Mouse (Mus musculus) adrenal gland, adult 18-20 months (tissue): ENCODE measurements around the gene Ctnnbl1. TPM values are rescaled to one million over a fixed set of nuclear protein-coding genes. Genes with fewer than 3 reads are reported as not detected.

Experiments used
- DNase-seq, 2 experiments: peaks; one replicate each; pipeline ENCODE4 v3.0.0; 2021 to 2022; ENCODE audit warnings: low spot score in 2 of 2
- total RNA-seq, 2 experiments: library from RNA; stranded (reverse); gene quantifications; 1 replicate in 1 of 2; 2 replicates in 1 of 2; pipeline ENCODE4 v1.2.3; 2021

Ctnnbl1 gene
- total RNA-seq, 2 experiments from 2014 or later = 17.7 to 18.1 TPM

- no peak for DNase-seq
Observed at GRCm38 (mm10) chr2:157867126-157867525, 129.9 kb downstream of the Ctnnbl1 start.

DNA sequence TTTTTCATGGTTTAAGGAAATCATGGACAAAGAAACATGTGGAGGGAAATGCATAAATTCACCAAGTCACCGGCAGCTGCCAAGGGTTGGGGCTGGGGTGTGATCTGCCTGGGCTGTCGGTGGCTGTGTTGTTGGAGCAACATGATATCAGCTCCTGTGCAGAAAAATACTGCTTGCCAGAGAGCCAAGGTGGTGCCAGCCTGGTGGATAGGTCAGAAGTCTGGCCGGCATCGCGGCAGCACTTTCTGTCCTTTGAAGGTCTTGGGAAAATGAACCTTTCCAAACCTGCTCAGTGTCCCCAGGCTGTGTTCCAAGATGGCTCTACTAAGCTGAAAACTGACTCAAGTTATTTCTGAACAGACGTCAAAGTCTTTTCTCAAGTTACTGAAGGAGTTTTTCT lies 133.0 kb downstream of the Ctnnbl1 start:
- DNase-seq = no peak

DNA sequence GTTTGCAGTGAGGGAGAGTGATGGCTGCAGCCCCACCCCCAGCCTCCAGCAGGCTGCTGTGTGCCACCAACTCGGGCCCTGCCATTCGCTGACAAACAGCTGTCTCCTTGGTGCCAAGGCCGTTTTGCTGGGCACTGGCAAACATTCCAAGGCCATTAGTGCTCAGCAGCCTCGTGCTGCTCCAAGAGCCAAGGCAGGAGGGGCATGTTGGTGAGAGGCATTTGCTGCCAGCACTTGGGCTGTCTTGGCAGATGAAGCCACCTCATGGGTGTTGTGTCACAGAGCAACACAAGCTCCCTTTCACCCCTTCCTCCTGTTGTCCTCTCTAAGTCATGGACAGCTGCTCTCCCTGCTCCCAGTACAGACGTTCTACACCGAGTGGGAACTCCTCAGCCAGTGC lies 136.0 kb downstream of the Ctnnbl1 start:
- peak; percentile 54 to 65 for DNase-seq

DNA sequence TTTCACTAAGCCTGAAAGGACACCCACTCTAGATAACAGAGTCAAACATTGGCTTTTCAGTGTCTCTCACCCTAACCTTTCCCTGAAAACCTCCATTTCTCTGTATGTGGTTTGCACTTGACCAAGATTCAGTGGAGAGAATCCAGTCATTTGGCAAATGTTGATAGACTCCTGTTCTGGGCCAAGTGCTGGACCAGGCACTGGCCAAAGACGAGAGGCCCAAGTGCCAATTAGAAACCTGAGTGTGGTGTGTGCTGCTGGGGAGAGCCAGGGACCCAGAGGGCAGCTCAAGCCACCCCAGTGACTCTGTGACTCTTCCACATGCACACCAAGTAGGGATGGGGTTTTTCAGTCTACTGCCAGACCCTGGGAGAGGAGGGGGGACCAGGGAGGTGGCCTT lies 136.5 kb downstream of the Ctnnbl1 start:
- no peak for DNase-seq

GRCm38 (mm10) chr2:157875111-157875510 lies 137.9 kb downstream of the Ctnnbl1 start:
- no peak for DNase-seq

GRCm38 (mm10) chr2:157877394-157877793 lies 140.2 kb downstream of the Ctnnbl1 start:
- no peak for DNase-seq

- DNase-seq = no peak
Observed at GRCm38 (mm10) chr2:157877967-157878366, 140.8 kb downstream of the Ctnnbl1 start.

DNA sequence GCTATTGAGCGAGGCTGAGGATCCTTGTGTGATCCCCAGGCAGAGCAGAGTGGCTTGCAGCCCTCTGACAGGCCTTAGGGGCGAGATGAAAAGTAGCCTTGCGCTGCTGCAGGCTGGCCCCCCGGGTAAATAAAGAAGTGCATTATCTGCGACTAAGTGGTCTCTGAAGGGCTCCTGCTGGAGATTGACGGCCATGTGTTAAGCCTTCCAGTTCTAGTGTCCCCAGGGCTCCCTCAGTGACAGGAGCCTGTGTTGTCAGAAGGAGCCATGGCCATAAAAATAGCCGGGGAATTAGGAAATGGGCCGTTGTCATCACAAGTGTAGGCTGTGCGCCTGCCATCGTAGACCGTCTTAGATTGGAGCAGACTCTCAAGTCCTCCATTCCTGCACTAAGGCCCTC lies 144.7 kb downstream of the Ctnnbl1 start:
- DNase-seq = no peak

DNA sequence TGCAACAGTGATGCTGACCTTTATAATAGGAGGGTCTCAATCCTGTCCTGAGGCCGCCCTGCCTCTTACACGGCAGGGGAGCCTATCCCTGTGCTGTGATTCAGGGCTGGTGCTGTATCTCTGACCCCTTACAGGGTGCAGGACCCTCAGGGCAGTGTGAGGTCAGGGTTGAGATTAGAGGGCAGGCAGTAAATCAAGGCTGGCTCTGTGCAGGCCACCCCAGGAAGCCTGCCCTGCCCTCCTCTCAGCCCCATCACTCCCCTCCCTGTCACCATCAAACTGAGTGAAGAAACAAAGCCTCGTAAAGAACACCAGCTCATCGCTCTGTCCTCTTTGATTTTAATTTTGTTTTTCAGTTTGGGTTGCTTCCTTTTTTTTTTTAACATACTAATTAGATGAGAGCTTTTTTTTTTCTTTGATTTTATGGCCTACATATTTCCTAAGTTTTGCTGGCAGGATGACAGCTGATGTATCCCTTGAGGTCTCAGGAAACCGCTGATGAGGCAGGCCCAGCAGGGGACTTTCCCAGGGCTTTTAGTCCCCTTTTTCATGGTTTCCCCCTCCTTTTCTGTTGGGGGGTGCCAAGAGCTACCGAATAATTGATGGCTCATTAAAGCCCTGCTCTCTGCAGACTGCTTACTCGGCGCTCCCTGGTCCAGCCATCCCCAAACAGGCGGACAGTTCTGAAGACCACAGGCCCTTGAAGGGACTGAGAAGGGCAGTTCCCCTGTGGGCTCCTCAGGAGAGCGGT lies 150.2 kb downstream of the Ctnnbl1 start:
- DNase-seq = no peak

DNA sequence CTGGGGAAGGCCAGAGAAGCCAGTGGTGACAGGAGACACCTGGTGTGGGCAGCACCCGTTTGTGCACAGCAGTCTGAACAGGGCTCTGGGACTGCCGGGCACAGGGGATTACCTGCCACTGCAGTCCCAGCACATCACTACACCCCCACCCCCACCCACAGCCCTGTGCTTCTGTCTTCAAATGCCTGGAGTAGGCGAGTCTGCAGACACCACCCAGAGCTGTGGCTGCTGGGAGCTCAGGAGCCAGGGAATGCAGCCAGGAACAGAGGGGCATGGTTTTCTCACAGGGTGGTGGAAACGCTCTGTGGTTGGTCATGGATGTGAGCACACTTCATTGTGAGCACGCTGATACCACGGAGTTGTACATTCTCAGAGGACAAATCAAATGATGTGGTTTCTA lies 154.0 kb downstream of the Ctnnbl1 start:
- no peak for DNase-seq

DNA sequence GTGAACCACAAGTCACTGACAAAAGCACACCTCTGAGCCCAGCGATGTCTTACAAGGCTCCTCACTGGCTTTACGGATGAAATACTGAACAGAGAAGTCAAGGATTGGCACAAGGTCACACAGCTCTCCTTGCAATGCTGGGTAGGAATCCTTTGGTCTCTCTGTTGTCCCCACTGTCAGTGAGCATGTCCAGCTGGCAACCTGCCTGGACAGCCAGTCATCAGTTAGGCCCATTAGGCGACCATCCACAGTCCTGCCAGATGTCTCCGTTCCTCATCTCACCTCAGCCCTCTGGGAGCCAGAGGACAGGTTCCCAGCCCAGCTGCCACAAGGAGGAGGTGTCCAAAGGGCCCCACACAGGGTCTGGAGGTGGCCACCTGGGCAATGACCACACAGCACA lies 159.9 kb downstream of the Ctnnbl1 start:
- DNase-seq = peak in 1 of 2 experiments; percentile 28

- peak; percentile 78 for DNase-seq
Observed at GRCm38 (mm10) chr2:157913204-157913636, 176.0 kb downstream of the Ctnnbl1 start.

GRCm38 (mm10) chr2:157913705-157914104 lies 176.5 kb downstream of the Ctnnbl1 start:
- no peak for DNase-seq

- no peak for DNase-seq
Observed at GRCm38 (mm10) chr2:157914105-157914764, 177.0 kb downstream of the Ctnnbl1 start, which contains the start of gene Vstm2l. Vstm2l (plus strand) TSS chr2:157914653.

DNA sequence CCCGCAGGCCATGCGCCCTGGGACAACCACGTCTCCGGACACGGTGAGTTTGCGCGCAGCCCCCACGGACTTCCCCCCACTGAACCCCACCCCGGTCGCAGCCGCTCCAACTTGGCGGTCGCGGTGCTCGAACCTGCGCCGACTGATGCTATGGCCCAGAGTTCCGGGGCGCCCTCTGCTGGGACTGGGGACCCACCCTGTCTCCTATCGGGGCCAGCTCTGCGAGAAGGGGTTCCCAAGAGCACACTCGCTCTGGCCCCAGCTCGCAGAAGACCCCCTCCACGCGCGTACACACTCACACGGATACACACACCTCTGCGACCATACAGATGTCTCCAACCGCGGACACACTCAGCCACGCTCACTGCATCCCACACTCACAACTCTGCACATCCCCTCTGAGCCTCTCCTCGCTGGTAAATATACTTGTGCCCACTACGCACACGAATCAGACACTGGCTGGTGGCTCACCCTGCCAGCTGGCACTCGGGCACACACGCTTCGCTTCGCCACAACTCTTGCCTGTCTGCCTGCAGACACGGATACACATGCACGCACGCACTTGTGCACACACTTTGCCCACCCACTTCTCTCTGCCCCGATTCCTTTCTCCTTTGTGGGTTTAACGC lies 177.8 kb downstream of the Ctnnbl1 start:
- no peak for DNase-seq

- no peak for DNase-seq
Observed at GRCm38 (mm10) chr2:157918529-157918928, 181.3 kb downstream of the Ctnnbl1 start.

- no peak for DNase-seq
Observed at GRCm38 (mm10) chr2:157921551-157921950, 184.3 kb downstream of the Ctnnbl1 start.

- DNase-seq = no peak
Observed at GRCm38 (mm10) chr2:157923406-157923805, 186.2 kb downstream of the Ctnnbl1 start.

- DNase-seq = no peak
Observed at GRCm38 (mm10) chr2:157924504-157924903, 187.3 kb downstream of the Ctnnbl1 start.

DNA sequence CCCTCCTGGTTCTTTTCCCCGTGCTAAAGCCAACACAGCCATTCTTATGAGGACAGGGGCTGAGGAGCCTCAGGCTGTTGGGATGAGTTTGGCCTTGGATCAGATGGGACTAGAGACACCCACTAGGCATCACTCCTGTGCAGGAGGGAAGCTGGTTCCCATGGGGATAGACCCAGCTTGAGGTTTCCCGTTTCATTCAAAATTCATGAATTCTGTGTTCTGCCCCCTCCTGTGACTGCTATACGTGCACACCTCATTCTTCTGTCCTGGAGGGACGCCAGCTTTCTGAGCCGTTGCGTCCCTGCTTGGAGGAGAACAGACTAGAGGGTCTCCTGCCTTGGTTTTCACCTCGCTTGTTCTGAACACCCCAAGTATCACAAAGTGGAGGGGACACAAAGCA lies 189.3 kb downstream of the Ctnnbl1 start:
- no peak for DNase-seq

- DNase-seq = no peak
Observed at GRCm38 (mm10) chr2:157926927-157927326, 189.7 kb downstream of the Ctnnbl1 start.

GRCm38 (mm10) chr2:157927397-157927796 lies 190.2 kb downstream of the Ctnnbl1 start:
- DNase-seq = no peak
